Mouse (Mus musculus): Measurements from ENCODE around the gene Olfr125.

Gene Olfr125

DNA sequence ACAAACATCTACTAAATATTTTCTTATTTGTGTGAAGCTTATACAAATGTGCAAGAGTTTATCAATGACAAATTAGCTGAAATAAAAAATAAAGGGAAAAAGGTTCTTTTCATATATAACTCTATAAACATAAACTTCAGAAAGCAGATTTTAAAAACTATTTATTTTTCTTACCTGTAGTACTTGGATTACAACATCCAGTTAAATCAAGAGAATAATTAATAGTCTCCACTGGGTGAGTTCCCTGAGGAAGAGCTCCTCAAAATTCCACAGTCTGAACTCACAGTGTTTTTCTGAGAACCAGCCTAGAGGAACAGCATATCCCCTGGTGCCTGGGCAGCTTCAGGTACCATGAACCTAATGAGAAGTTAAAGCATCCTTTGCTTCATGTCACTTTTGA, at the start of gene Olfr125:
Olfr125 (plus strand) TSS at position 301 of the 400 bp plus-strand sequence.
- no peak for DNase-seq

DNA sequence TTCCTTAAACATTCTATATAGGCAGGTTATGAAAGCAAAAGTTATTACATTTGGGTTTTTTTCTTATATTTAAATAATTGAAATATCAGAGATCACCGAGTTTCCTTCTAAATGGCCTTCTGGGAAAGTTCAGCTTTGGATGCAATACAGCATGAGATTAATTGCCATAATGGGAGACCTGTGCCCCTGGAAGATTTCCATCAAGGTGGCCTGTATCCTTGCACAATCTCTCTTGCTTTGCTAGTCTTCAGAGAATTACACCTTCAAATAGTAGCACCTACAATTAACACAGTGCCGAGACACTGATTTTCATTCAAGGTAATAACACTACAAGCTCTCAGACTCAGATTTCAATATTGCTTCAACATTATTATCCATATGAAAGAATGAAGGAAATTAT, 39.5 kb upstream of the Olfr125 start, which contains the start of gene Olfr123:
Olfr123 (plus strand) TSS at position 301 of the 400 bp plus-strand sequence.
- DNase-seq = no peak

DNA sequence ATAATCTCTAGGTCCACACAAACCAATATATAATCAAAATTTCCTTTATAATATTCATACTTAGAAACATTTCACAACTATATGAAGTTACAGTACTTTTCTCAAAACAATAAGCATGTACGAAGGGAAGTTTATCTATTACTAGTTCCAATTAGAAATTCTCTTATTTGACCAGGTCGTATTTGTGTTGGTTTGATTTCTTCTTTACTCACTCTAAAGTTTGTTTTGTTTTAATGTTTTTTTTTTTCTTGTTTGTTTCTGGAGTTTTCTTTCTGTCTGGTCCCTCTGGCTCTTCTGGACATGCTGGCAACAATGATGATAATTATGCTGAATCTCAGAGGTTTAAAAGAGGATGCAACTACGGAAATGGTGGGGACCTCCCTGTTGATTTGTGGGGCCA, 33.2 kb upstream of the Olfr125 start, which contains the start of gene Olfr124:
Olfr124 (plus strand) TSS at position 301 of the 400 bp plus-strand sequence.
- DNase-seq = no peak

DNA sequence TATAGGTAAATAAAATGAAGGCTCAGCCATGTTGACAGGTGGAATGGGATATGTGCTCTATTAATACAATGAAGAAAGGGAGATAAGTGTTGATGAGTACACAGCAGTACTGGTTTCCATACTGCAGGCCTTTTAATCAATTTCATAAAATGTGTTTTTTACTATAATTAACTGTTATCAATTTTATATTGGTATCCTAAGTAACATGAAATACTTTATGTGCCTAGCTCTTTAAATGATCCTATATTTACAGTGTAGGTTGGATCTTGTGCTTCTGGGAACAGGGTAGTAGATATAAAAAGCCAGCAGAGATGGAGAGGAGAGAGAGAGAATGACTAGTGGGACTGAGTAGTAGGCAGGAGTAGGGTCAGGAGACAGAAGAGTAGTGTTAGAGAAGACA, 14.4 kb downstream of the Olfr125 start, which contains the start of gene Olfr126:
Olfr126 (plus strand) TSS at position 301 of the 400 bp plus-strand sequence.
- no peak for DNase-seq

DNA sequence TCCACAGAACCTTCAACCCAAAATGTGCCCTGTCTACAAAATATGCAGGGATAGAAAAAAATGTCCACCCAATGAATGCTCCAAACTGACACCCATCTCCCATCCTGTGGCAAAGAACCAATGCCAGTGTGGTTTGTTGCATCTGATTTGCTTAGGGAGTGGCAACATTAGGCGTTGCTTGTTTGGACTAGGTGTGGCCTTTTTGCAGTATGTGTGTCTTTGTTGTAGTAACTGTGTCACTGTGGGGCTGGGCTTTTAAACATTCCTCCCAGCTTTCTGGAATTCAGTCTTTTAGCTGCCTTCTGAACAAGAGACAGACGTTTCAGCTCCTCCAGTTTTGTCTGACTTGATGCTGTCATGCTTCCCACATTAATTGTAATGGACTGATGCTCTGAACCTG, 31.2 kb downstream of the Olfr125 start:
- DNase-seq = no peak

DNA sequence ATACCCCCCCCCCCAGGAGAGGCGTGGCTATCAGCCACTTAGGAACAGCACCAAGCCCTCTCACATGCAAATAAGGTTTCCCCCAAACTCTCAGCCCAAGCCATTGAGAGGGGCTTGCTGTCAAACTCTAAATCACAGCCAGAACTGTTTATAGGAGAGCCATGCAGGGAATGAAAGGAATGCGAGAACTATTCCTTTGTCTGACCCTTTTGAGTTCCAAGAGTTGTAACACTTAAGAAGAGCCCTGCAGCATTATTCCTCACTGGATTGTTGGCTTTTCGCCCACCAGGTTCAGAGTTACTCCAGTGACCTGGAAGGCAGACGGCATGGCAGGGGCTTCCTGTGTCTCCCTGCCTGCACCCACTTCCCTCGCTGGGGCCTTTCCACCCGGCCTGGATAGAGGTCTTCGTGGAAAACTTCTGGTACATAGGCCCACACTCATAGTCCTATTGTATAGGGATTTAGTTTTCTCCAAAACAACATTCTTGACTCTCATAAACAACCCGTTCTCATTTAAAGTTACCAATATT, 37.0 kb downstream of the Olfr125 start:
- no peak for DNase-seq

DNA sequence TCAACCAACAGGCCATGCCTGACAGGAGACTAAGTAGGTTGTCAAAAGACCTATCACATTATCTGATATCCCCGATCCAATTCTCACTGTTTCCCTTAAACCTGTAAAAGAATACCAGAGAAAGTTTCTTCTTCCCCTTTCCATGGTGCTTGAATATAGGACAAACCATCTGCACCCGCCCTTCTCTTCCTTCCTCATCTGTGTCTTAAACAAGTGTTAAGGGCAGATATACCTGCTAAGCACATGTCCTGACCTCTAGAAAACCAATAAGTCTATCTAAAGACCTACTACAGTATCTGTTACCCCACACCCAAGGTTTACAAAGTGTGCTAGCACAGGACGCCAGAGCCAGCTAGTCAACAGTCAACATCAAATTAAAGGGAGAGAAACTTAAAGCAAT, 41.1 kb downstream of the Olfr125 start:
- DNase-seq = no peak

Measured in B cell, adult 2 months (primary cell).